Mouse (Mus musculus) E14TG2a.4 (cell line): ENCODE results near the gene Polr2c.

Source experiments
- CTCF ChIP-seq: conservative IDR thresholded peaks from 2 replicates; pipeline ENCODE4 v1.5.1; 2014; ENCODE audit warnings: low read length
- NANOG ChIP-seq: IDR thresholded peaks from 2 replicates; pipeline ENCODE4 v1.6.1; 2014; ENCODE audit warnings: borderline replicate concordance, low read length, mixed read lengths
- POU5F1 ChIP-seq: IDR thresholded peaks from 2 replicates; pipeline ENCODE4 v1.6.1; 2014; ENCODE audit warnings: low read length, borderline replicate concordance

DNA sequence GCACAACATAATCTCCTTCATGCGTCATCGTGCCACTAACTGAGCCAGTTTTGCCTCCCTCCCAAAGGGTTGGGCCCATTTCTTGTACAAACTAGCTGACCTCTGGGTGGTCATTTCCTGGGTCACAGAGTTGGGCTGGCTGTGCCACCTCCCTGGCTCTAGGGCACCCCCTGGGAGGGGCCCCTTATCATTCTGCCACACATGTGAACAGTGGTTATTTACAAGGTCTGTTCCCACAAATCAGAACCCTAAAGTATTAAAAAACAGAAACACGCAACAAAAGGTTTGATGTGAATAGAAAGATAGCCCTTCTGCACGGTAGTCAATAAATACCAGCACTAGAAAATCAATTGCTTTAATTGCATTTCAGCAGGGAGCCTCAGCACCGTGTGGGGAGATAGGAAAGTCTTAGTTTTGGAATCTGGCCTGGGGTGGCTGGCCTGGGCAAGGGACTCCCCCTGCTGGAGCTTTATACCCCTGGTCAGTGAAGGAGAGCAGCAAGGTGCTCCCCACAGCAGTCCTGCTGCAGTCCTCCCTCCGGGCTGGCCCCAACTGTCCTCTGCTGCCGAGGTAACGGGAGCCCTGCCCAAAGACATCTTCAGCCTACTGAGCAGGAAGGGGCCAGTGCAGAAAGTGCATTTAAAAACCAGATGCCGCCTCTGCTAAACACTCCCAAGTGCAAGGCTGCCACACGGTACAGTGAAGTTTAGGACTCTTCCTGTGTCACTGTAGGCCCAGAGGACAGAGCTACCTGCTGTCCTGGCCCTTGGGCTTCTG is 6.8 kb downstream of the Polr2c start:
- TF ChIP-seq CTCF (no peak), NANOG (no peak), POU5F1 (no peak)
